Mouse (Mus musculus) liver, postnatal 0 days (tissue): Measurements from ENCODE around the gene Ube2l6. TPM values are rescaled to one million over a fixed set of nuclear protein-coding genes. Genes with fewer than 3 reads are reported as not detected.

Experiments used
- ATAC-seq: fragments of 200-750 bp; cut with Nextera tagmentation; 2 replicates; pipeline ENCODE4 v1.8.0; 2017; ENCODE audit warnings: mild to moderate bottlenecking, moderate library complexity
- DNase-seq: peaks from one replicate; pipeline ENCODE4 v3.0.0-alpha.2; 2016
- H3K27ac ChIP-seq: fragments of 300-500 bp; sonication (generic); 2 replicates; pipeline ENCODE4 v1.5.1; 2014; ENCODE audit warnings: antibody characterized with exemption, moderate library complexity, mild to moderate bottlenecking, low read depth
- H3K27me3 ChIP-seq: fragments of 300-500 bp; sonication (generic); 2 replicates; pipeline ENCODE4 v1.6.1; 2014; ENCODE audit warnings: low read length, control low read depth, mixed read lengths; ENCODE audit not compliant: insufficient read depth
- H3K36me3 ChIP-seq: fragments of 300-500 bp; sonication (generic); replicated peaks from 2 replicates; pipeline ENCODE4 v1.6.1; 2014; ENCODE audit warnings: mild to moderate bottlenecking, control low read depth, low read length, moderate library complexity, mixed read lengths; ENCODE audit not compliant: insufficient read depth
- H3K4me1 ChIP-seq: fragments of 300-500 bp; sonication (generic); 2 replicates; pipeline ENCODE4 v1.6.1; 2014; ENCODE audit warnings: antibody characterized with exemption, mild to moderate bottlenecking, control low read depth; ENCODE audit not compliant: insufficient read depth
- H3K4me2 ChIP-seq: fragments of 300-500 bp; sonication (generic); 2 replicates; pipeline ENCODE4 v1.6.1; 2014; ENCODE audit warnings: low read depth, mild to moderate bottlenecking, low read length, moderate library complexity, mixed read lengths
- H3K4me3 ChIP-seq: fragments of 300-500 bp; sonication (generic); 2 replicates; pipeline ENCODE4 v1.5.1; 2014; ENCODE audit warnings: low read depth, low read length
- H3K9ac ChIP-seq: fragments of 300-500 bp; sonication (generic); replicated peaks from 2 replicates; pipeline ENCODE4 v1.6.1; 2014; ENCODE audit warnings: mild to moderate bottlenecking, moderate library complexity
- H3K9me3 ChIP-seq: fragments of 300-500 bp; sonication (generic); 2 replicates; pipeline ENCODE4 v1.6.1; 2016; ENCODE audit warnings: mild to moderate bottlenecking, control low read depth, low read length, mixed read lengths
- CTCF ChIP-seq: sonication (generic); IDR thresholded peaks from 2 replicates; pipeline ENCODE4 v1.5.1; 2016; ENCODE audit warnings: antibody characterized with exemption, low read depth
- EP300 ChIP-seq: IDR thresholded peaks from 2 replicates; pipeline ENCODE4 v1.6.1; 2016; ENCODE audit warnings: antibody characterized with exemption, low read depth, mild to moderate bottlenecking
- WGBS: fragments of 180-500 bp; shearing (Covaris S2); extraction: QIAGEN DNeasy Blood & Tissue Kit; methylation state at CpG from one replicate; pipeline ENCODE4 v1.1.7; 2014; ENCODE audit not compliant: insufficient replicate concordance; 5-methylcytosine and 5-hydroxymethylcytosine counted together
- polyA plus RNA-seq: library from polyadenylated mRNA; unstranded; fragments of >200 nt; fragmentation: Nextera tagmentation; extraction: Ambion mirVana; gene quantifications from 2 replicates; pipeline ENCODE4 v1.2.1, GENCODE M21; 2015

The Ube2l6 gene
- polyA plus RNA-seq, 1 experiment from 2014 or later = 276 TPM

DNA sequence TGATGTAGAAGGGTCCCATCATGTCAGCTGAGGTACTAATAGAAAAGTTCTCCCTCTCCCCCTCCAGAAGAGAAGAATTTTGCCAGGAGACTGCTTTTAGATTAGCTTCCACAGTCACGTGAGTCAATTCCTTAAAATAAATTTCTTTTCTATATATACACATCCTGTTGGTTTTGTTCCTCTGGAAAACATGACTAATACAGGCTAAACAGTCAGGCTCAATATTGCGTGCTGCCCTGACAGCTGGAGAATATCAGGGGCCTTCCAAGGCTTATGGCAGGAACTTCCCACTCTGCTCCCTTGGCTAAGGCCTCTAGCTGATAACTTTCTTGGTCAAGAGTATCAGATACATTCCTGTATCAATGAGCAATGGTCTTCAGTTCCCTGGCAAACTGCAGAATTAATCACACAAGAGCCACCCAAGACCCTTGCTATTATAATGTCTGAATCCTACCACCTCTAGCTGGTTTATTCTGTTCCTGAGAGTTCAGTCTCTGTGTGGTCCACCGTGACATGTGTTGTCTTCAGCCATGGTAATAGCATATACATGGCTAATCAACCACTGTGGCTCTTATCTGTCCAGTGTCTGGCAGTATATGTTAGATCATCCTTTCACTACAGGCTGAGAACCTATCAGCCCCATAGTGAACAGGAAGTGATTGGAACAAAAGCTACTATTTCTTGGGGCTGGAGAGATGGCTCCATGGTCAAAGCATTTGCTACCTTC is 14.6 kb upstream of the Ube2l6 start:
- H3K36me3 ChIP-seq = no peaks in the 10 kb centered on the region
- H3K27me3 ChIP-seq = no peaks in the 10 kb centered on the region
- 63% methylated on average over 3 of the region's 3 CpGs for WGBS
- 0 out of 2 replicates have a peak, but pooled peaks have one; percentile 47 for ATAC-seq
- no peaks in the 10 kb centered on the region for H3K9me3 ChIP-seq
- no peak overlapping the region for H3K4me3 ChIP-seq
- no peak overlapping the region for H3K9ac ChIP-seq
- no peak for DNase-seq
- H3K4me2 ChIP-seq = no peak overlapping the region
- no peaks in the 10 kb centered on the region; the same call in 1 of the 2 replicates for H3K4me1 ChIP-seq
- H3K27ac ChIP-seq = no peak overlapping the region
- TF ChIP-seq EP300 = no peak
- TF ChIP-seq CTCF = no peak

DNA sequence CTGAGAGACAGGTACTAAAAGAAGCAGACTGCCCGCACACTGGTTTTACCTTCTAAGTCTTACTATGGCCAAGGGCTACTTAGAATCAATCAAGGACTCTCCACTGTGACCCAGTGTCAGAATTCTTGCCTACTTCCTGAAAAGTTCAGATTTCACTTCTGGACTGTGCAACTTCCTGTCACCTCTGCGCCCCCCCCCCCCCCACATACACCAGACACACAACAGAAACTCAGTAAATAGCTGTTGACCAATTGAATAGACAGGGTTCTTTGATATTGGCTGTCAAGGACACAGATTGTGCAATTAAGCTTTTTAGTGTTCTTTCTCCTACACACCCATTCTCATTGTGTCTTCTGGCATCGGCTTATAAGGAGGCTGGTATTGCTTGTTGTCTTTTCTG is 10.3 kb upstream of the Ube2l6 start:
- no peak for DNase-seq
- H3K4me3 ChIP-seq = no peak overlapping the region
- H3K4me1 ChIP-seq = peaks cover 2% of the 10 kb centered on the region
- H3K27me3 ChIP-seq = no peaks in the 10 kb centered on the region
- H3K9me3 ChIP-seq = no peaks in the 10 kb centered on the region
- 60% methylated on average over 3 of the region's 3 CpGs for WGBS
- TF ChIP-seq EP300 (no peak), CTCF (no peak)
- no peak overlapping the region for H3K9ac ChIP-seq
- no peak overlapping the region for H3K4me2 ChIP-seq
- H3K36me3 ChIP-seq = no peaks in the 10 kb centered on the region
- H3K27ac ChIP-seq = no peak overlapping the region
- no peak; the same call in 1 of the 2 replicates for ATAC-seq

DNA sequence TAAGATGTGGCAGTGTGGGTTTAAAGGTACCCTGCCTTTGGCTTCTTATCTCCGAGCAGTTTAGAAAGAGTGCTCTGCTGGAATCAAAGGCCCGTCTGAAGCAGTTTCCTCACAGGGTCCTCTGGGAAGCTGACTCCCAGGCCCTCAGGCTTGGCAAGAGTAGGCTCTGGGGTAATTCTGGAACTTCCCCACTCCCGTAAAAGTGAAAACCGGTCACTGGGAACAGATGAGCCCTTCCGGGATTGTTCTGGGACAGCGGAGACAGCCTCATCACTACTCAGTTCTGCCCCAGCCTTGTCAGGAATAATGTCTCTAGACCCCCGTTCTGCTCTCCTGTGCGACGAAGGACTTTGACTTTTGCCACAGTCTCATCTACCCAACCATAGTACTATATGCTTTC is 8.2 kb upstream of the Ube2l6 start:
- Histone ChIP-seq H3K9me3 (peaks cover 2% of the 10 kb centered on the region; the same call in 1 of the 2 replicates), H3K27ac (no peak overlapping the region), H3K4me1 (peaks cover 7% of the 10 kb centered on the region), H3K36me3 (no peaks in the 10 kb centered on the region), H3K4me3 (no peak overlapping the region), H3K27me3 (no peaks in the 10 kb centered on the region), H3K9ac (no peak overlapping the region), H3K4me2 (no peak overlapping the region)
- DNase-seq (no peak), ATAC-seq (no peak)
- TF ChIP-seq EP300 (no peak), CTCF (no peak)
- WGBS = 67% methylated on average over 9 of the region's 9 CpGs

DNA sequence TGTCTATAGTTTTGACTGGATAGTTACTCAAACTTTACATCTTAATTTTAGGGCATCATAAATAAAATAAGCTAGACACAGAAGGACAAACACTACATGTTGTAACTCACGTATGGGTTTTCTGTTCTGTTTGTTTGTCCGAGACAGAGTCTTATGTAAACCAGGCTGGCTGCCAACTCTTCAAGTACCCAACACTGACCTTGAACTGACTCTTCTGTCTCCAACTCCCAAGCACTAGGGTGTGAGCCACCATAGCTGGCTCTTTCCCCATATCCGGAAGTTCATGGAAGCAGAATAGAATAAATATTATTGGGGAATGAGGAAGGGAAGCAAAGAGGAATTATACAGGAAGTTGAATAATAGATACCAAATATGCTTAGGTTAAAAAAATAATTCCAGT is 6.1 kb upstream of the Ube2l6 start:
- TF ChIP-seq CTCF (no peak), EP300 (no peak)
- 58% methylated on average over 3 of the region's 3 CpGs for WGBS
- peaks cover 2% of the 10 kb centered on the region; the same call in 1 of the 2 replicates for H3K9me3 ChIP-seq
- no peaks in the 10 kb centered on the region for H3K36me3 ChIP-seq
- H3K27ac ChIP-seq = no peak overlapping the region
- H3K4me2 ChIP-seq = peak overlapping the region; percentile 38; the same call in 1 of the 2 replicates
- no peak overlapping the region for H3K9ac ChIP-seq
- no peak overlapping the region for H3K4me3 ChIP-seq
- no peak for DNase-seq
- no peak for ATAC-seq
- no peaks in the 10 kb centered on the region for H3K27me3 ChIP-seq
- H3K4me1 ChIP-seq = peaks cover 8% of the 10 kb centered on the region

- Histone ChIP-seq H3K9ac (no peak overlapping the region), H3K4me1 (peaks cover 12% of the 10 kb centered on the region), H3K27me3 (no peaks in the 10 kb centered on the region), H3K36me3 (no peaks in the 10 kb centered on the region), H3K9me3 (peaks cover 2% of the 10 kb centered on the region; the same call in 1 of the 2 replicates), H3K4me3 (no peak overlapping the region), H3K27ac (peak overlapping the region; percentile 23; the same call in 1 of the 2 replicates), H3K4me2 (no peak overlapping the region)
- 65% methylated on average over 3 of the region's 3 CpGs for WGBS
- peak; percentile 89 for TF ChIP-seq EP300
- no peak for TF ChIP-seq CTCF
- DNase-seq (no peak), ATAC-seq (peak; percentile 42)
Measured at GRCm38 (mm10) chr2:84793154-84793553, 5.5 kb upstream of the Ube2l6 start.

GRCm38 (mm10) chr2:84793871-84794270 is 4.8 kb upstream of the Ube2l6 start:
- no peak overlapping the region for H3K9ac ChIP-seq
- H3K36me3 ChIP-seq = no peaks in the 10 kb centered on the region
- no peak overlapping the region for H3K4me2 ChIP-seq
- peaks cover 2% of the 10 kb centered on the region; the same call in 1 of the 2 replicates for H3K9me3 ChIP-seq
- TF ChIP-seq EP300 (no peak), CTCF (no peak)
- 66% methylated on average over 3 of the region's 3 CpGs for WGBS
- ATAC-seq = no peak
- peaks cover 12% of the 10 kb centered on the region for H3K4me1 ChIP-seq
- no peak overlapping the region for H3K4me3 ChIP-seq
- DNase-seq = no peak
- no peaks in the 10 kb centered on the region for H3K27me3 ChIP-seq
- H3K27ac ChIP-seq = peak overlapping the region; percentile 23; the same call in 1 of the 2 replicates
